Mouse (Mus musculus) megakaryocyte progenitor cell, adult 5-6 weeks (primary cell): ENCODE measurements around the gene Olfr497. TPM values are rescaled to one million over a fixed set of nuclear protein-coding genes. Genes with fewer than 3 reads are reported as not detected.

ENCODE experiments used
- ATAC-seq: replicated peaks from 2 replicates; pipeline ENCODE4 v1.8.0; 2016; ENCODE audit warnings: mild to moderate bottlenecking, moderate TSS enrichment, inconsistent platforms; ENCODE audit not compliant: poor library complexity
- total RNA-seq, 2 experiments: library from RNA; stranded (forward) in 1 of 2; stranded (reverse) in 1 of 2; fragments of 157-497, 149-512 nt in 1 of 2; fragments of 200-1000 nt in 1 of 2; gene quantifications; 2 replicates each; pipeline versions ENCODE4 v1.2.3 to v1.2.4; 2015 to 2017

The Olfr497 gene
- total RNA-seq (2015), result not detected in 2 replicates
- total RNA-seq (2017), result not detected in 2 replicates

GRCm38 (mm10) chr7:108420121-108420520 lies at the start of gene Olfr497:
Olfr497 (plus strand) TSS chr7:108420421.
- no peak for ATAC-seq

GRCm38 (mm10) chr7:108392867-108393266 lies 27.4 kb upstream of the Olfr497 start, which contains the start of gene Olfr495:
Olfr495 (plus strand) TSS chr7:108393167.
- no peak for ATAC-seq

DNA sequence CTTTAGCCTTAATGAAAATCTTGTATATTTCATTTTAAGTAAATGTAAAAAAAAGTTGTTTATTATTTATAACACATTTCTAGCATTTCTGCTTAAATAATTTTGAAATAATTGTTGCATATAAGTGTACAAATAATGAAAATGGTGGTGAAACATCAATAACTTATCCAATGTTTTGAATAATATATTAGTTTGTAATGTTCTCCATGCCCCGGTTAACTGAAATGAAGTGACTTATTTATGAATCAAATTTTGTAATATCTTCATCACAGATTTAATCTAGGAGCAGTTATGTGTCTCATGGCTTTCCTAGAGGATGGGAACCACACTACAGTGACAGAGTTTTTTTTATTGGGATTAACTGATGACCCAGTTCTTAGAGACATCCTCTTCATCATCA lies 44.8 kb downstream of the Olfr497 start, which contains the start of gene Olfr498:
Olfr498 (plus strand) TSS at position 301 of the 400 bp plus-strand sequence.
- ATAC-seq, result no peak

Other genes with a start within 250 kb of the Olfr497 start
- gene Olfr486, start 247.7 kb upstream of the Olfr497 start, total RNA-seq (2015), result not detected in 2 replicates
- not detected in 2 replicates for gene Olfr486, start 247.7 kb upstream of the Olfr497 start, total RNA-seq (2017)
- gene Olfr487, start 205.8 kb upstream of the Olfr497 start, total RNA-seq (2015), result not detected in 2 replicates
- not detected in 2 replicates for gene Olfr487, start 205.8 kb upstream of the Olfr497 start, total RNA-seq (2017)
- not detected in 2 replicates for gene Olfr488, start 162.1 kb upstream of the Olfr497 start, total RNA-seq (2015)
- gene Olfr488, start 162.1 kb upstream of the Olfr497 start, total RNA-seq (2017), result not detected in 2 replicates
- not detected in 2 replicates for gene Olfr490, start 131.5 kb upstream of the Olfr497 start, total RNA-seq (2015)
- gene Olfr490, start 131.5 kb upstream of the Olfr497 start, total RNA-seq (2017), result not detected in 2 replicates
- not detected in 2 replicates for gene Olfr491, start 107.0 kb upstream of the Olfr497 start, total RNA-seq (2015)
- not detected in 2 replicates for gene Olfr491, start 107.0 kb upstream of the Olfr497 start, total RNA-seq (2017)
- gene Olfr492, start 96.7 kb upstream of the Olfr497 start, total RNA-seq (2015), result not detected in 2 replicates
- not detected in 2 replicates for gene Olfr492, start 96.7 kb upstream of the Olfr497 start, total RNA-seq (2017)
- not detected in 2 replicates for gene Olfr493, start 73.4 kb upstream of the Olfr497 start, total RNA-seq (2015)
- gene Olfr493, start 73.4 kb upstream of the Olfr497 start, total RNA-seq (2017), result not detected in 2 replicates
- not detected in 2 replicates for gene Olfr494, start 55.1 kb upstream of the Olfr497 start, total RNA-seq (2015)
- not detected in 2 replicates for gene Olfr494, start 55.1 kb upstream of the Olfr497 start, total RNA-seq (2017)
- not detected in 2 replicates for gene Olfr495, start 27.3 kb upstream of the Olfr497 start, total RNA-seq (2015)
- not detected in 2 replicates for gene Olfr495, start 27.3 kb upstream of the Olfr497 start, total RNA-seq (2017)
- gene Olfr498, start 44.9 kb downstream of the Olfr497 start, total RNA-seq (2015), result not detected in 2 replicates
- not detected in 2 replicates for gene Olfr498, start 44.9 kb downstream of the Olfr497 start, total RNA-seq (2017)
- gene Olfr502, start 104.6 kb downstream of the Olfr497 start, total RNA-seq (2015), result not detected in 2 replicates
- gene Olfr502, start 104.6 kb downstream of the Olfr497 start, total RNA-seq (2017), result not detected in 2 replicates
- gene Olfr503, start 124.1 kb downstream of the Olfr497 start, total RNA-seq (2015), result not detected in 2 replicates
- not detected in 2 replicates for gene Olfr503, start 124.1 kb downstream of the Olfr497 start, total RNA-seq (2017)
- not detected in 2 replicates for gene Olfr504, start 145.4 kb downstream of the Olfr497 start, total RNA-seq (2015)
- not detected in 2 replicates for gene Olfr504, start 145.4 kb downstream of the Olfr497 start, total RNA-seq (2017)
- not detected in 2 replicates for gene Olfr506, start 190.4 kb downstream of the Olfr497 start, total RNA-seq (2015)
- not detected in 2 replicates for gene Olfr506, start 190.4 kb downstream of the Olfr497 start, total RNA-seq (2017)
- gene Olfr507, start 201.4 kb downstream of the Olfr497 start, total RNA-seq (2015), result not detected in 2 replicates
- not detected in 2 replicates for gene Olfr507, start 201.4 kb downstream of the Olfr497 start, total RNA-seq (2017)
- not detected in 2 replicates for gene Olfr508, start 209.6 kb downstream of the Olfr497 start, total RNA-seq (2015)
- not detected in 2 replicates for gene Olfr508, start 209.6 kb downstream of the Olfr497 start, total RNA-seq (2017)
- not detected in 2 replicates for gene Olfr509, start 231.5 kb downstream of the Olfr497 start, total RNA-seq (2015)
- not detected in 2 replicates for gene Olfr509, start 231.5 kb downstream of the Olfr497 start, total RNA-seq (2017)
- gene Olfr510, start 246.0 kb downstream of the Olfr497 start, total RNA-seq (2015), result not detected in 2 replicates
- not detected in 2 replicates for gene Olfr510, start 246.0 kb downstream of the Olfr497 start, total RNA-seq (2017)